Mouse (Mus musculus) limb, embryonic 12.5 days (tissue): ENCODE data around the gene Slc29a2. TPM values are rescaled to one million over a fixed set of nuclear protein-coding genes. Genes with fewer than 3 reads are reported as not detected.
A peak's percentile ranks its signal among the peaks of the same experiment; 100 is the strongest.

Source experiments
- ATAC-seq: fragments of 200-750 bp; cut with Nextera tagmentation; 2 replicates; pipeline ENCODE4 v1.8.0; 2017; ENCODE audit warnings: low read depth, moderate TSS enrichment; ENCODE audit not compliant: insufficient number of reproducible peaks, insufficient read depth, low FRiP score, low TSS enrichment
- H3K27ac ChIP-seq: fragments of 300-500 bp; sonication (generic); 2 replicates; pipeline ENCODE4 v1.5.1; 2016; ENCODE audit warnings: mild to moderate bottlenecking, moderate library complexity
- H3K27me3 ChIP-seq: fragments of 300-500 bp; sonication (generic); 2 replicates; pipeline ENCODE4 v1.6.1; 2016; ENCODE audit warnings: mild to moderate bottlenecking, moderate library complexity
- H3K36me3 ChIP-seq: fragments of 300-500 bp; sonication (generic); 2 replicates; pipeline ENCODE4 v1.6.1; 2016; ENCODE audit warnings: mild to moderate bottlenecking, moderate library complexity
- H3K4me1 ChIP-seq: fragments of 300-500 bp; sonication (generic); replicated peaks from 2 replicates; pipeline ENCODE4 v1.6.1; 2016
- H3K4me2 ChIP-seq: fragments of 300-500 bp; sonication (generic); 2 replicates; pipeline ENCODE4 v1.6.1; 2016; ENCODE audit warnings: mild to moderate bottlenecking, moderate library complexity
- H3K4me3 ChIP-seq: fragments of 300-500 bp; sonication (generic); replicated peaks from 2 replicates; pipeline ENCODE4 v1.5.1; 2016; ENCODE audit warnings: mild to moderate bottlenecking
- H3K9ac ChIP-seq: fragments of 300-500 bp; sonication (generic); replicated peaks from 2 replicates; pipeline ENCODE4 v1.6.1; 2016; ENCODE audit warnings: mild to moderate bottlenecking, moderate library complexity
- H3K9me3 ChIP-seq: fragments of 300-500 bp; sonication (generic); 2 replicates; pipeline ENCODE4 v1.6.1; 2016; ENCODE audit warnings: mild to moderate bottlenecking, moderate library complexity
- WGBS: fragments of 180-500 bp; shearing (Covaris S2); methylation state at CpG from one replicate; pipeline ENCODE4 v1.1.7; 2016; 5-methylcytosine and 5-hydroxymethylcytosine counted together
- polyA plus RNA-seq: library from polyadenylated mRNA; unstranded; fragments of >200 nt; fragmentation: Nextera tagmentation; extraction: Ambion mirVana; gene quantifications from 2 replicates; pipeline ENCODE4 v1.2.1, GENCODE M21; 2016

Gene Slc29a2
- polyA plus RNA-seq, 1 experiment from 2014 or later: 4.9 TPM

DNA sequence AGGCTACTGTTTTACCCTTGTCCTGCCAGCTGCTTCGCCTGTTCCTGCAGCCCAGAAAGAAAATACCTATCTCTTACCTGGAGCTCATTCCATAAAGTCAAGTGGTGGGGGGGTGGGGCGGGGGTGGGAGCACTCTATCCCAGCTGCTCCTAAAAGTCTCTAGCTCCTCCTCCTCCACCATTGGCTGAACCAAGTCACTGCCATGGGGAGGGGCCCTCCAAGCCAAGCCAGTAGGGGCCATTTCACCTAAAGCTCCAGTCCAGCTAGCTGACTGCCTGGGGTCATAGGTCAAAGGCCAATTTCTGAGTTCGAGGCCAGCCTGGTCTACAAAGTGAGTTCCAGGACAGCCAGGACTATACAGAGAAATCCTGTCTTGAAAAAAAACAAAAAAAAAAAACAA, 9.0 kb downstream of the Slc29a2 start:
- 65% methylated on average over 3 of the region's 3 CpGs for WGBS
- no peaks in the 10 kb centered on the region for H3K27me3 ChIP-seq
- H3K9me3 ChIP-seq: no peaks in the 10 kb centered on the region
- no peak for ATAC-seq
- H3K9ac ChIP-seq: no peak overlapping the region
- no peak overlapping the region for H3K27ac ChIP-seq
- H3K4me2 ChIP-seq: no peak overlapping the region
- no peak overlapping the region for H3K4me3 ChIP-seq
- peaks cover 5% of the 10 kb centered on the region for H3K4me1 ChIP-seq
- peaks cover 49% of the 10 kb centered on the region for H3K36me3 ChIP-seq

DNA sequence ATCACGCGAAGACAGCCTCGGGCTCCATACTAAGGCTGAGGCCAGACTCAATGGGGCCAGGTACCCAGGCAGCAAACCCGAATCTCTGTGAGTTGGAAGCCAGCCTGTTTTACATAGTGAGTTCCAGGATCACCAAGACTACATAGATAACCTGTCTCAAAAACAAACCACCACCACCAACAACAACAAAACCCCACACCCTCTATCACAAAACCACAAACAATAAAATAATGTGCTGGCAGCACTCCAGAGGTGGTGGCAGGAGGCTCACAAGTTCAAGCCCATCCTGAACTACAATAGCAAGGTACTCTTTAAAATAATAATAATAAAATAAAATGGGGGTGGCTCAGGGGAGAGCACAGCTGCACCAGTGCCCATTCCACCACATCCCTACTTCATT, 12.9 kb downstream of the Slc29a2 start:
- Histone ChIP-seq H3K4me1 (peaks cover 27% of the 10 kb centered on the region), H3K27ac (no peak overlapping the region), H3K4me2 (no peak overlapping the region), H3K36me3 (peaks cover 10% of the 10 kb centered on the region), H3K9ac (no peak overlapping the region), H3K4me3 (no peak overlapping the region), H3K9me3 (no peaks in the 10 kb centered on the region), H3K27me3 (no peaks in the 10 kb centered on the region)
- WGBS: 74% methylated on average over 4 of the region's 4 CpGs
- no peak for ATAC-seq

- Histone ChIP-seq H3K4me2 (peak overlapping the region; percentile 98), H3K36me3 (0 out of 2 replicates have a peak, but pooled peaks cover 10% of the 10 kb centered on the region), H3K4me1 (peaks cover 35% of the 10 kb centered on the region), H3K9me3 (no peaks in the 10 kb centered on the region), H3K9ac (peak overlapping the region; percentile 78), H3K27me3 (no peaks in the 10 kb centered on the region), H3K4me3 (peak overlapping the region; percentile 85), H3K27ac (peak overlapping the region; percentile 87)
- ATAC-seq: no peak
- WGBS: 5% methylated on average over 32 of the region's 32 CpGs
Observed at GRCm38 (mm10) chr19:5037678-5038571, 14.3 kb downstream of the Slc29a2 start.

- Histone ChIP-seq H3K9ac (peak within 1 kb of the TSS; percentile 78), H3K4me2 (peak within 1 kb of the TSS; percentile 98), H3K4me3 (peak within 1 kb of the TSS; percentile 85), H3K27me3 (no peaks in the 10 kb centered on the region), H3K36me3 (peaks cover 17% of the 10 kb centered on the region; the same call in 1 of the 2 replicates), H3K4me1 (peaks cover 35% of the 10 kb centered on the region), H3K9me3 (no peaks in the 10 kb centered on the region), H3K27ac (peak within 1 kb of the TSS; percentile 87)
- under 1% methylated on average over 39 of the region's 44 CpGs for WGBS
- ATAC-seq: peak; percentile 76
Observed at GRCm38 (mm10) chr19:5038709-5039156, 15.1 kb downstream of the Slc29a2 start, which contains the start of the genes B4gat1 and AC124502.3. TSS of gene B4gat1 (plus strand) at chr19:5038826. TSS of gene AC124502.3 (plus strand) at chr19:5038891.

GRCm38 (mm10) chr19:5039301-5040114, 15.8 kb downstream of the Slc29a2 start:
- ATAC-seq: peak; percentile 24; the same call in 1 of the 2 replicates
- Histone ChIP-seq H3K27me3 (no peaks in the 10 kb centered on the region), H3K4me1 (peaks cover 35% of the 10 kb centered on the region), H3K4me2 (peak overlapping the region; percentile 98), H3K36me3 (peaks cover 23% of the 10 kb centered on the region; the same call in 1 of the 2 replicates), H3K4me3 (peak overlapping the region; percentile 85), H3K9me3 (no peaks in the 10 kb centered on the region), H3K9ac (peak overlapping the region; percentile 78), H3K27ac (peak overlapping the region; percentile 87; the same call in 1 of the 2 replicates)
- WGBS: 12% methylated on average over 41 of the region's 41 CpGs

DNA sequence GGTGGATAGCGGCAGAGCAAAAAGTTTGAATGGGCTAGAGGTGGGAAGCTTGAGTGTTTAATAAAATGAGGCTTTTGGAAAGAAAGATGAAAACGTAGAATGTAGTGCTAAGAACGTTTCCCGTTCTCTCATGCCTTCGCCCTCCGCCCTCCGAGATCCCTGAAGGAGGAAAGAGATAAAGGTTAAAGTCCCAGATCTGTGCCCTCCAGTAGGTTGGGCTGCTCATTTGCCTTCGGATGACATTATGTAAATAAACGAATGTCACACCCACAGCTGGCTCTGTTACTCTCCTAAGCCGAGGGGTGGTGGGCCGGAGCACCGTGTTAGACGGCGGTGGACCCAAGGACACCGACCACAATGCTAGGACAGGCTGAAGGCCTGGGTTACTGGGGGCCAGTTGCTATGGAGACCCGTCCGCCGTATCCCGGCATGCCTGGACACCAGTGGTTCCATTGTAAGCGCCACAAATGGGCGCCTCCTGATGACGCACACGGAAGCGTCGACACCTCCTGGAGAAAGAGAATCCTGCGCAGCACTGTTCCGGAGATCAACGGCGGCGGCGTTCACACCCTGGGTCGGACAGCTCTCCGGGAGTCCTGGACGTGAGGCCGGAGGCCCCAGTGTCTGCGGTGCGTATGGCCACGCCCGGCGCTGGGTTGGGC, 17.3 kb downstream of the Slc29a2 start, which contains the start of gene Brms1:
Brms1 (plus strand) TSS at position 493 of the 662 bp plus-strand sequence.
- ATAC-seq: peak; percentile 68
- Histone ChIP-seq H3K4me3 (peak within 1 kb of the TSS; percentile 85), H3K4me1 (peaks cover 35% of the 10 kb centered on the region), H3K4me2 (peak within 1 kb of the TSS; percentile 98), H3K27me3 (no peaks in the 10 kb centered on the region), H3K9ac (peak within 1 kb of the TSS; percentile 78), H3K27ac (no peak within 1 kb of the TSS), H3K9me3 (no peaks in the 10 kb centered on the region), H3K36me3 (peaks cover 22% of the 10 kb centered on the region; the same call in 1 of the 2 replicates)
- WGBS: 9% methylated on average over 40 of the region's 40 CpGs

- no peaks in the 10 kb centered on the region for H3K9me3 ChIP-seq
- H3K27me3 ChIP-seq: no peaks in the 10 kb centered on the region
- peak overlapping the region; percentile 98 for H3K4me2 ChIP-seq
- peak overlapping the region; percentile 85 for H3K4me3 ChIP-seq
- peaks cover 28% of the 10 kb centered on the region for H3K36me3 ChIP-seq
- WGBS: 3% methylated on average over 16 of the region's 16 CpGs
- H3K9ac ChIP-seq: peak overlapping the region; percentile 75
- no peak for ATAC-seq
- H3K4me1 ChIP-seq: peaks cover 35% of the 10 kb centered on the region
- no peak overlapping the region for H3K27ac ChIP-seq
Observed at GRCm38 (mm10) chr19:5041588-5041987, 17.9 kb downstream of the Slc29a2 start.

DNA sequence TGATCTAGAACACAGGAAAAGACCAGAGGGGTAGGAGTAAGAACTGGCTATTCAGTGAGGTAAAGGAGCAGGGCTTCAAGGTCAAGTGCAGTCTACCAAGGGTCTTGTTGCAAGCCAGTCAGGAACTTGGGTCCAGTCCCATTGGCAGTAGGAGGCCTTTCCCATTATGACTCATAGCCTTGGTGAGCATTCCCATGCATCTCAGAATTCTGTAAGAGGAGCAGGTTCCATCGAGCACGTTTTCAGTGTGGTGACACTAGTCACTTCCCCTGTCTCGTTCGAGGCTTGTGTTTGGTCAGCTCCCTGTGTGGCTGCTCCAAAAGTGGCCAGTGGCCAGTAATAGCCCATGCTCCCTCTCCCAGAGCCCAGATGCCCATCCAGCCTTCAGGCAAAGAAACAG, 21.9 kb downstream of the Slc29a2 start:
- H3K27me3 ChIP-seq: peaks cover 12% of the 10 kb centered on the region
- ATAC-seq: no peak
- H3K4me2 ChIP-seq: no peak overlapping the region
- peaks cover 23% of the 10 kb centered on the region for H3K4me1 ChIP-seq
- H3K9me3 ChIP-seq: no peaks in the 10 kb centered on the region
- no peak overlapping the region for H3K4me3 ChIP-seq
- 75% methylated on average over 4 of the region's 4 CpGs for WGBS
- no peak overlapping the region for H3K9ac ChIP-seq
- no peak overlapping the region for H3K27ac ChIP-seq
- H3K36me3 ChIP-seq: peaks cover 60% of the 10 kb centered on the region

GRCm38 (mm10) chr19:5048138-5049056, 24.7 kb downstream of the Slc29a2 start:
- H3K27ac ChIP-seq: no peak overlapping the region
- peaks cover 41% of the 10 kb centered on the region for H3K27me3 ChIP-seq
- peaks cover 29% of the 10 kb centered on the region for H3K4me1 ChIP-seq
- WGBS: 86% methylated on average over 14 of the region's 14 CpGs
- peaks cover 51% of the 10 kb centered on the region for H3K36me3 ChIP-seq
- H3K9me3 ChIP-seq: no peaks in the 10 kb centered on the region
- no peak overlapping the region for H3K4me2 ChIP-seq
- no peak overlapping the region for H3K4me3 ChIP-seq
- no peak for ATAC-seq
- H3K9ac ChIP-seq: no peak overlapping the region

- no peaks in the 10 kb centered on the region for H3K9me3 ChIP-seq
- no peak overlapping the region for H3K4me2 ChIP-seq
- 84% methylated on average over 6 of the region's 6 CpGs for WGBS
- H3K4me1 ChIP-seq: peaks cover 29% of the 10 kb centered on the region
- H3K36me3 ChIP-seq: peaks cover 42% of the 10 kb centered on the region
- peaks cover 49% of the 10 kb centered on the region for H3K27me3 ChIP-seq
- H3K9ac ChIP-seq: no peak overlapping the region
- H3K27ac ChIP-seq: no peak overlapping the region
- no peak overlapping the region for H3K4me3 ChIP-seq
- no peak for ATAC-seq
Observed at GRCm38 (mm10) chr19:5049325-5049724, 25.7 kb downstream of the Slc29a2 start.
